Comparison of ENCODE assay signal across 8 mouse cellular contexts in genomic region chr17:3314625-3315020, GRCm38 (mm10). TPM values are rescaled to one million over a fixed set of nuclear protein-coding genes. Genes with fewer than 3 reads are reported as not detected.
A peak's percentile ranks its signal among the peaks of the same experiment; 100 is the strongest.
DNase-seq lines count a peak whose midpoint lies in the region; ATAC-seq and TF ChIP-seq lines count a peak whose summit lies in the region.

No protein-coding gene starts in this region.

- H3K4me1 ChIP-seq in lung, embryonic 16.5 days (replicated peaks; ENCODE audit: control insufficient read depth, insufficient read depth, low read length), result peaks cover 3% of the 10 kb centered on the region; the same call in 1 of the 2 replicates
- H3K4me1 ChIP-seq in forebrain, embryonic 11.5 days (replicated peaks; ENCODE audit: control insufficient read depth, insufficient read depth, low read length), result no peaks in the 10 kb centered on the region
- H3K4me1 ChIP-seq in limb, embryonic 14.5 days (ENCODE audit: control insufficient read depth, insufficient read depth, low read length), result no peaks in the 10 kb centered on the region
- no peaks in the 10 kb centered on the region; the same call in 1 of the 2 replicates for H3K4me1 ChIP-seq in small intestine, adult 2 months (ENCODE audit: control insufficient read depth, insufficient read depth, insufficient read length, low read length)

- H3K4me3 ChIP-seq in lung, embryonic 16.5 days (ENCODE audit: low read length), result peak overlapping the region; percentile 53
- peak overlapping the region; percentile 20; the same call in 1 of the 2 replicates for H3K4me3 ChIP-seq in forebrain, embryonic 11.5 days (ENCODE audit: low read depth, low read length)
- peak overlapping the region; percentile 24 for H3K4me3 ChIP-seq in limb, embryonic 14.5 days (replicated peaks; ENCODE audit: low read length)
- peak overlapping the region; percentile 92; the same call in 1 of the 2 replicates for H3K4me3 ChIP-seq in small intestine, adult 2 months (ENCODE audit: low read depth, low read length)

- WGBS in lung, embryonic 16.5 days, result 14% methylated on average over 3 of the region's 3 CpGs
- 39% methylated on average over 3 of the region's 3 CpGs for WGBS in forebrain, embryonic 11.5 days
- 26% methylated on average over 3 of the region's 3 CpGs for WGBS in limb, embryonic 14.5 days
- WGBS in small intestine, adult 2 months, result 46% methylated on average over 3 of the region's 3 CpGs

- no peak for TF ChIP-seq CTCF in small intestine, adult 2 months (IDR thresholded peaks at IDR 0.05; ENCODE audit: extremely low read depth, insufficient read length, insufficient replicate concordance, low read depth, low read length)

- no peak for DNase-seq in lung, adult 18-20 months
- DNase-seq in forebrain, embryonic 11.5 days (ENCODE audit: low spot score), result no peak
- peak; percentile 20 for DNase-seq in limb, embryonic 14.5 days (ENCODE audit: low spot score)
- DNase-seq in B cell, adult 2 months, result no peak
- DNase-seq in ovary, adult 18-20 months (ENCODE audit: low spot score), result no peak
- no peak for DNase-seq in right cerebral cortex, postnatal 4 days

- H3K9ac ChIP-seq in lung, embryonic 16.5 days (ENCODE audit: low read length), result peak overlapping the region; percentile 62
- H3K9ac ChIP-seq in forebrain, embryonic 11.5 days (ENCODE audit: low read length), result no peak overlapping the region
- H3K9ac ChIP-seq in limb, embryonic 14.5 days (ENCODE audit: low read depth, low read length, severe bottlenecking), result peak overlapping the region; percentile 50

- H3K36me3 ChIP-seq in lung, embryonic 16.5 days (ENCODE audit: control insufficient read depth, insufficient read depth, low read length), result no peaks in the 10 kb centered on the region
- H3K36me3 ChIP-seq in forebrain, embryonic 11.5 days (ENCODE audit: control insufficient read depth, insufficient read depth, low read length), result no peaks in the 10 kb centered on the region
- H3K36me3 ChIP-seq in limb, embryonic 14.5 days (ENCODE audit: control insufficient read depth, insufficient read depth, low read length), result no peaks in the 10 kb centered on the region
- H3K36me3 ChIP-seq in small intestine, adult 2 months (ENCODE audit: control insufficient read depth, insufficient read depth, low read length), result no peaks in the 10 kb centered on the region

- peak overlapping the region; percentile 75 for H3K4me2 ChIP-seq in lung, embryonic 16.5 days (ENCODE audit: low read depth, low read length)
- peak overlapping the region; percentile 39 for H3K4me2 ChIP-seq in forebrain, embryonic 11.5 days (ENCODE audit: low read depth, low read length, severe bottlenecking)
- peak overlapping the region; percentile 41 for H3K4me2 ChIP-seq in limb, embryonic 14.5 days (replicated peaks; ENCODE audit: low read depth, low read length, severe bottlenecking)

- H3K27me3 ChIP-seq in lung, embryonic 16.5 days (ENCODE audit: control insufficient read depth, insufficient read depth, low read depth, low read length), result no peaks in the 10 kb centered on the region
- peaks cover 2% of the 10 kb centered on the region; the same call in 1 of the 2 replicates for H3K27me3 ChIP-seq in forebrain, embryonic 11.5 days (ENCODE audit: control insufficient read depth, insufficient read depth, low read length)
- H3K27me3 ChIP-seq in limb, embryonic 14.5 days (ENCODE audit: control insufficient read depth, insufficient read depth, low read length), result no peaks in the 10 kb centered on the region
- H3K27me3 ChIP-seq in small intestine, adult 2 months (ENCODE audit: control insufficient read depth, insufficient read depth, low read length), result no peaks in the 10 kb centered on the region

- TF ChIP-seq POLR2A in limb, embryonic 14.5 days (IDR thresholded peaks at IDR 0.05; ENCODE audit: borderline replicate concordance, extremely low read depth, insufficient read depth, insufficient read length), result no peak
- no peak for TF ChIP-seq POLR2A in small intestine, adult 2 months (IDR thresholded peaks at IDR 0.05; ENCODE audit: low read depth, low read length)

- ATAC-seq in lung, embryonic 16.5 days (ENCODE audit: low read depth), result peak; percentile 18; the same call in 1 of the 2 replicates
- ATAC-seq in forebrain, embryonic 11.5 days (replicated peaks; ENCODE audit: low FRiP score), result no peak
- ATAC-seq in limb, embryonic 14.5 days (ENCODE audit: low FRiP score, low read depth), result no peak

- H3K9me3 ChIP-seq in lung, embryonic 16.5 days (ENCODE audit: control insufficient read depth, low read length), result no peaks in the 10 kb centered on the region; the same call in 1 of the 2 replicates
- H3K9me3 ChIP-seq in forebrain, embryonic 11.5 days (ENCODE audit: control insufficient read depth, low read length), result no peaks in the 10 kb centered on the region
- H3K9me3 ChIP-seq in limb, embryonic 14.5 days (ENCODE audit: control insufficient read depth, low read length), result 0 out of 2 replicates have a peak, but pooled peaks cover 5% of the 10 kb centered on the region

- H3K27ac ChIP-seq in lung, embryonic 16.5 days (ENCODE audit: low read length), result peak overlapping the region; percentile 41; the same call in 1 of the 2 replicates
- H3K27ac ChIP-seq in forebrain, embryonic 11.5 days (ENCODE audit: low read depth, low read length), result no peak overlapping the region
- peak overlapping the region; percentile 72 for H3K27ac ChIP-seq in limb, embryonic 14.5 days (replicated peaks; ENCODE audit: low read depth, low read length)
- H3K27ac ChIP-seq in small intestine, adult 2 months (ENCODE audit: insufficient read depth, low read depth, low read length), result no peak overlapping the region

RNA-seq across cellular contexts. Expression of gene Tiam2, which starts 11.8 kb away (rescaled TPM):
- polyA plus RNA-seq in lung, embryonic 16.5 days (2015; fragmentation: Nextera tagmentation; extraction: Ambion mirVana), result 6.0 TPM in 2 replicates
- polyA plus RNA-seq in forebrain, embryonic 11.5 days (2014; fragmentation: Nextera tagmentation; extraction: Ambion mirVana), result 6.6 and 7.4 TPM in 2 replicates
- 22.3 and 25.9 TPM in 2 replicates for polyA plus RNA-seq in limb, embryonic 14.5 days (2012; rRNA removed)
- polyA plus RNA-seq in limb, embryonic 14.5 days (2014; fragmentation: Nextera tagmentation; extraction: Ambion mirVana), result 21.1 and 25.6 TPM in 2 replicates
- 1.5 and 2.7 TPM in 2 replicates for polyA plus RNA-seq in small intestine, adult 2 months (2012; rRNA removed)

Comparison
In these comparisons a context has a peak if more than half of its experiments do, and no peak if none do; other contexts are left out.
1. H3K27ac ChIP-seq: peak in lung, embryonic 16.5 days (single experiment) and limb, embryonic 14.5 days (single experiment); none in forebrain, embryonic 11.5 days (single experiment) and small intestine, adult 2 months (single experiment).
2. H3K4me3 ChIP-seq: peak in every context shown above with its lines; median percentile 92 in small intestine, adult 2 months; 53 in lung, embryonic 16.5 days; 24 in limb, embryonic 14.5 days; 20 in forebrain, embryonic 11.5 days.
3. Peak in every context shown above with its lines, with median percentiles within 50 percentile points of each other: H3K4me2 ChIP-seq.